Mouse (Mus musculus): ENCODE data around the gene Matn3. TPM values are rescaled to one million over a fixed set of nuclear protein-coding genes. Genes with fewer than 3 reads are reported as not detected.

The Matn3 gene
- total RNA-seq, 1 experiment from 2014 or later = not detected

DNA sequence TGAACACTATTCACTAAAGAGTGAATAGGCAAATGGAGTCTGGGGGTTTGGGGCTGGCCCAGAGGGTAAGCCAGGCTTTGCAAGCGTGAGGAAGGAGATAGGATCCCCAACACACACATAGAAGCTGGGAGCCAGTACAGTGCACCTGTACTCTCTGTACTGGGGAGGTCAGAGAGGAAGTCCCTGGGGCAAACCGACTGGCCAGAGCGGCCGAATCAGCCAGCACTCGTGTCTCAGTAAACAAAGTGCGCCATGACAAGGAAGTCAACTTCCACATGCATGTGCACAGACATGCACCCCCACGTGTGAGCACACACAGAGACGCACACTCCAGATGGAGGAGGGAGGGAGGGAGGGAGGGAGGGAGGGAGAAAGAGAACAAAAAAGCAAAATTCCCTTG lies 45.5 kb downstream of the Matn3 start:
- no peak for ATAC-seq (replicated peaks in 1 of 2; ENCODE audit: insufficient read depth in 1 of 2, low FRiP score in 2 of 2, low TSS enrichment in 1 of 2, low read depth in 1 of 2, poor library complexity in 2 of 2, severe bottlenecking in 2 of 2)

DNA sequence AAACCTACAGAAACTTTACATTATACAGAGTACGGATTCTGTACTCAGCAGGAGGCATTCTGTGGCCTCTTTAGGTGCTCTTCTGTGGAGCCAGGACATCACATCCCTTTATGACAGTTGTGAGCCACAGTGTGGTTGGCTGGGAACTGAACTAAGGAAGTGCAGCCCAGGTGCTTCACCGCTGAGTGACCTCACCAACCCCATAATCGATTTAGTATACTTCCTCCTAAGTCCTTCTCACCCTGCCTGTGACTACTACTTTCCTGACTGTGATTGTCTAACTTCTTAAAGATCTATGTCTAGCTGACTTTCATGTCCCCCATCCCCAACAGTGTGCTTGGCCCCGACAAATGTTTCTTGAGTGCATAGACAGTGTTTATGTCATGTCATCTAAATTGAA lies 50.6 kb downstream of the Matn3 start:
- ATAC-seq (replicated peaks in 1 of 2; ENCODE audit: insufficient read depth in 1 of 2, low FRiP score in 2 of 2, low TSS enrichment in 1 of 2, low read depth in 1 of 2, poor library complexity in 2 of 2, severe bottlenecking in 2 of 2) = peak; percentile 32 to 70; a peak in 3 of 4 replicates

DNA sequence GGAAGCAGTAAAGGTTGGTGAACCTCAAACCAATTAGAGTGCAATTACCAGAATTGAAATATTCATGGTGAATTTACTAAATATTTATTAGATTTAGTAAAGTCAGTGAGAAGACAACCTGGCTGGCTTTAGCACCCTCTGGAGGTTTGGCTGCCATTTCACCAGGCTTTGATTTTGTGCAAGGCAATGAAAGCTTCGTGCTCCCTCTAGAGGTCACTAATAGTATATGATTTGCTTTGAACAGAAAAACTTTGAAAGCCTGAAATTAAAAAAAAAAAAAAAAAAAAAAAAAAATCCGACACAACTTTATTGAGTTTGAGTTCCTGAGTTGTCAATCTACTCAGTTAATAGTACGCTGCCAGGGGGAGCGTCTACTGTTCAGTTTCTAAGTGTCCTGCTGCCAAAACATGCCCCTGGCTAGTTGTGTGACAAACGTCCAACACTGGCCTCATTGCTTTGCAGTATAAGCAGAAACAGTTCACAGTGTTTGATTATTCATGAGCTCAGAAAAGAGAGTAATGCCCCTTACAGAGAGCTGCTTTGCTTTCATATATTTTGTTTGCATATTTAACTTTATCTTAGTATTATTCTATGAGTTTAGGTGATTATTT lies 54.4 kb downstream of the Matn3 start:
- peak; percentile 59 to 86; a peak in 3 of 4 replicates for ATAC-seq (replicated peaks in 1 of 2; ENCODE audit: insufficient read depth in 1 of 2, low FRiP score in 2 of 2, low TSS enrichment in 1 of 2, low read depth in 1 of 2, poor library complexity in 2 of 2, severe bottlenecking in 2 of 2)

DNA sequence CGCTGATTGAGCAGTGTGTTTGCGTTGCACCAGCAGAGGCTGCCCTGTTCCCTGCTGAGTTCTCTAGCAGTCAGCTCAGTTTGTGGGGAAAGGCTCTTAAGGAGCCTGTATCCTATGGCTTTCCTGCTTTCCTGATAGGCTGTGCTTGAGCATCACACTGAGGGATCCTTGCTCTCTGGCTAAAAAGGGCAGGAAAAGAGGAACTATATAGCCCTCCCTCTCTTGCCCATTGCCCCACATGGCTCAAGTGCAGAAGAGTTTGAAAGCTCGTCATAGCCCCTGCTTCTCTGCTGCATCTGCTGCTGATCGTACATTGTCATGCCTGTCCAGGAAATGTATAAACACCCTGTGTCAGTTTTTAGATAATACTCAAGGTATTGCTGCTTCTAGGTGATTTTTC lies 59.4 kb downstream of the Matn3 start:
- ATAC-seq (replicated peaks in 1 of 2; ENCODE audit: insufficient read depth in 1 of 2, low FRiP score in 2 of 2, low TSS enrichment in 1 of 2, low read depth in 1 of 2, poor library complexity in 2 of 2, severe bottlenecking in 2 of 2) = peak; percentile 58 to 78

DNA sequence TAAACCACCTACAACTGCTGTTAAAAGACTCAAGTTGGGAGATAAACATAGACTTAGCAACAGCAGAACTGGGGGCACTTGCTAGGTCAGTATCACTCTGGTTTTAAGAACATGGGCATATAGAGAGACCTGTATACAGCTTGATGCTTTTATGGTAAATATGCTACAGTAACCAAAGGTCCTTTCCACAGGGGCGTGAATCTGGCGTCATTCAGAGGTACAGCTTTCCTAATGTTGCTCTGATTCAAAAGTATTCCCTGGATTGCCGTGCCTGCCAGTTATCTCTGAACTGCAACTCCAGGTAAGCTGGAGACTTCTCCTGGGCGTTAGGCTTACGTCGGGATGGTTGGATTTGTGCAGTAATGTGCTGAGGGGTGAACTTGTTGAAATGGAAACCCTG lies 60.1 kb downstream of the Matn3 start:
- ATAC-seq (replicated peaks in 1 of 2; ENCODE audit: insufficient read depth in 1 of 2, low FRiP score in 2 of 2, low TSS enrichment in 1 of 2, low read depth in 1 of 2, poor library complexity in 2 of 2, severe bottlenecking in 2 of 2) = no peak

DNA sequence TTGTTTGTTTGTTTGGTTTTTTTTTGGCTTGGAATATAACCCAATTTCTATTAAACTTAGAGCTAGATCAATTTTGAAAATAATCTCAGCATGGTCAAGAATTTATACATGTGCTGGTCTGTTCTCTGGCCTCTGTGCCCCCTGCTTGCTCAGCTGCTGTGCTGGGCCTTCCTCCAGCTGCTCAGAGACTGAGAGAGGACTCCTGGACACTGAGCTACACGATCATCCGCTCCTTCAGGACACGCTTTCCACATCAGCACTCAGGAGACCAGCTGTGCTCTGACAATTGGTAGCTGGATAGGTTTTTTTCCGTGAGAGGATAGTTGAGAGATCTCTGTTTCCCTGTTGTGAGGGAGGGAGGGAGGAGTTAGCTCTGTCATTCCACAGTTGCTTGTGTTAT lies 62.6 kb downstream of the Matn3 start:
- no peak for ATAC-seq (replicated peaks in 1 of 2; ENCODE audit: insufficient read depth in 1 of 2, low FRiP score in 2 of 2, low TSS enrichment in 1 of 2, low read depth in 1 of 2, poor library complexity in 2 of 2, severe bottlenecking in 2 of 2)

DNA sequence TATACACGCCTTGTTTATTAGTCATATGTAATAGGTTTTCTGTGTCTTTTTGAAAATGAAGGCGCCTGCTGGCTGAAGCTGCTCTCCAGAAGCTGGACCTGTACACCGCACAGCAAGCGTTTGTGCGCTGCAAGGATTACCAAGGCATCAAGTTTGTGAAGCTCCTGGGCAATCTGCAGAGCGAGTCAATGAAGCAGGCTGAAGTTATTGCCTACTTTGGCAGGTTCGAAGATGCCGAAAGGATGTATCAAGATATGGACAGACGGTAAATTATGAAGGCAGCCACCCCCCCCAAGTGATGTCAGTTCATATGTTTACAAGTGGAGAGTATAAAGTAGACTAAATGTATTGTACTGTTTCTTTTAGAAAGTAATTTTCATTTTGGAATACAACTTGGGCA lies 68.6 kb downstream of the Matn3 start:
- ATAC-seq (replicated peaks in 1 of 2; ENCODE audit: insufficient read depth in 1 of 2, low FRiP score in 2 of 2, low TSS enrichment in 1 of 2, low read depth in 1 of 2, poor library complexity in 2 of 2, severe bottlenecking in 2 of 2) = no peak

DNA sequence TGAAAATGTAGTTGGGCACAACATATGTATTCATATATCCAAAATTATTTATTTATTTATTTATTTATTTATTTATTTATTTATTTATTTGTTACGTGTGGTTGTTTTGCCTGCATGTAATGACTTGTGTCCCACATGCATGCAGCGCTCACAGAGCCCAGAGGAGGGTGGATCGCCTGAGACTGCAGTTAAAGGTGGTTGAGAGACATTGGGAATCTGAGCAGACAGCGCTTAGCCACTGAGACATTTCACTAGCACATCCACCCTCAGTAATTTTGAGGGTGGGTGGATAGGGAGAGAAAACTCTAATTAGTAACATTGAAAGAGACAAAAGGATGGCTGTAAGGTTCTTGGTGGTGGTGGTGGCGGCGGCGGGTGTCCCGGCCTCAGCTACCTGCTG lies 72.7 kb downstream of the Matn3 start:
- ATAC-seq (replicated peaks in 1 of 2; ENCODE audit: insufficient read depth in 1 of 2, low FRiP score in 2 of 2, low TSS enrichment in 1 of 2, low read depth in 1 of 2, poor library complexity in 2 of 2, severe bottlenecking in 2 of 2) = no peak

DNA sequence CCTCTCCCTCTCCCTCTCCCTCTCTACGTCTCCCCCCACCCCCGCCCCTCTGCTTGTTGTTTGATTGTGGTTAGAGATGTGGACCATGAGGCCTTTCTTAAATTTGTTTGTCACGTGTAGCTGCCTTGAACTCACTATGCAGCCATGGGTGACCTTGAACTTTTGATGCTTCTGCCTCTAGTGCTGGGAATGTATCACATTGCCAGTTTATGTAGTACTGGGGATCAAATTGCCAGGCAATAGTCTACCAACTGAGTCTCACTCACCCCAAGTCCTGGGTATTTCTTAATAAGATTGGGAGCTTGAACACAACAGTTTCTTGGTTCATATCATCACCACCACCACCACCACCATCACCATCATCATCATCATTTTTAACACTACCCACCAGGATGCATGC lies 73.3 kb downstream of the Matn3 start:
- no peak for ATAC-seq (replicated peaks in 1 of 2; ENCODE audit: insufficient read depth in 1 of 2, low FRiP score in 2 of 2, low TSS enrichment in 1 of 2, low read depth in 1 of 2, poor library complexity in 2 of 2, severe bottlenecking in 2 of 2)

Other genes starting within 250 kb of the Matn3 start
- 13.6 and 23.5 TPM in 2 replicates for gene Sdc1, start 176.6 kb upstream of the Matn3 start, total RNA-seq (2017)
- 191 and 266 TPM in 2 replicates for gene Laptm4a, start 26.3 kb upstream of the Matn3 start, total RNA-seq (2017)
- gene Wdr35, start 26.0 kb downstream of the Matn3 start, total RNA-seq (2017) = 5.0 and 5.8 TPM in 2 replicates
- 12.5 and 26.9 TPM in 2 replicates for gene Ttc32, start 82.1 kb downstream of the Matn3 start, total RNA-seq (2017)

All from hematopoietic stem cell, adult 5-6 weeks (primary cell).